9 mouse cellular contexts compared by ENCODE assay signal in genomic region chr8:107386171-107386570, GRCm38 (mm10). TPM values are rescaled to one million over a fixed set of nuclear protein-coding genes. Genes with fewer than 3 reads are reported as not detected.
DNase-seq lines count a peak whose midpoint lies in the region; ATAC-seq and TF ChIP-seq lines count a peak whose summit lies in the region.
"Had no signal": no experiment of that assay in that cellular context is flagged by ENCODE, and none has a peak within 500 bp of the region (broad histone marks: within the 10 kb centered on the region; RNA-seq: fewer than 3 reads in every experiment).

No protein-coding gene starts in this region.

- no peak overlapping the region for H3K4me2 ChIP-seq in liver, embryonic 13.5 days
- H3K4me2 ChIP-seq in hindbrain, embryonic 11.5 days (replicated peaks; ENCODE audit: low read depth, low read length) = no peak overlapping the region

- no peak for TF ChIP-seq CTCF in heart, adult 2 months (IDR thresholded peaks at IDR 0.05)

- H3K27ac ChIP-seq in heart, adult 2 months = peak overlapping the region; percentile 91
- no peak overlapping the region for H3K27ac ChIP-seq in liver, embryonic 13.5 days
- no peak overlapping the region for H3K27ac ChIP-seq in hindbrain, embryonic 11.5 days (ENCODE audit: low read depth, low read length)

- H3K36me3 ChIP-seq in heart, adult 2 months (ENCODE audit: control insufficient read depth, insufficient read depth, low read length) = peaks cover 2% of the 10 kb centered on the region; the same call in 1 of the 2 replicates
- H3K36me3 ChIP-seq in liver, embryonic 13.5 days = no peaks in the 10 kb centered on the region
- no peaks in the 10 kb centered on the region for H3K36me3 ChIP-seq in hindbrain, embryonic 11.5 days (ENCODE audit: control insufficient read depth, insufficient read depth, low read length)

- H3K4me1 ChIP-seq in heart, adult 2 months (ENCODE audit: control insufficient read depth, insufficient read depth, low read length) = peaks cover 7% of the 10 kb centered on the region
- H3K4me1 ChIP-seq in liver, embryonic 13.5 days (replicated peaks) = peaks cover 11% of the 10 kb centered on the region
- no peaks in the 10 kb centered on the region for H3K4me1 ChIP-seq in hindbrain, embryonic 11.5 days (replicated peaks; ENCODE audit: control insufficient read depth, insufficient read depth, low read length)

- H3K4me3 ChIP-seq in heart, adult 2 months = no peak overlapping the region
- no peak overlapping the region for H3K4me3 ChIP-seq in liver, embryonic 13.5 days (replicated peaks)
- H3K4me3 ChIP-seq in hindbrain, embryonic 11.5 days (ENCODE audit: low read depth, low read length) = no peak overlapping the region
- H3K4me3 ChIP-seq: megakaryocyte, embryonic 14.5 days had no signal

- WGBS in heart, adult 2 months = 6% methylated on average over 5 of the region's 5 CpGs
- 11% methylated on average over 5 of the region's 5 CpGs for WGBS in liver, embryonic 13.5 days (ENCODE audit: insufficient replicate concordance)
- WGBS in hindbrain, embryonic 11.5 days = 72% methylated on average over 5 of the region's 5 CpGs

- peak; percentile 41 for DNase-seq in kidney, postnatal 14 days
- DNase-seq in kidney, adult 18-20 months = no peak
- peak; percentile 71 for DNase-seq in MN1 (ENCODE audit: low spot score)
- DNase-seq in heart, adult 2 months = peak; percentile 51 to 78
- no peak for DNase-seq in liver, embryonic 13.5 days
- DNase-seq in hindbrain, embryonic 11.5 days (ENCODE audit: low spot score) = no peak
- DNase-seq in right cerebral cortex, postnatal 10 days (ENCODE audit: low spot score in 2 of 2) = no peak
- no peak for DNase-seq in adrenal gland, postnatal 4 days (ENCODE audit: low spot score in 2 of 2)

- TF ChIP-seq EP300 in heart, adult 2 months (IDR thresholded peaks at IDR 0.05; ENCODE audit: insufficient read depth, low read depth, low read length) = peak; percentile 96

- intact Hi-C loops in heart, adult 2 months (cut with DNase I) = loop anchor here (1.0 kb wide), 1 partner anchor 39 kb away; the partner anchor contains the start of gene Nob1

- H3K9ac ChIP-seq in heart, adult 2 months (ENCODE audit: low read depth, low read length) = no peak overlapping the region; the same call in 1 of the 2 replicates
- H3K9ac ChIP-seq in liver, embryonic 13.5 days = no peak overlapping the region
- H3K9ac ChIP-seq in hindbrain, embryonic 11.5 days (ENCODE audit: low read depth, low read length) = no peak overlapping the region

- ATAC-seq in liver, embryonic 13.5 days (ENCODE audit: low read depth) = peak; percentile 30; the same call in 1 of the 2 replicates
- ATAC-seq in hindbrain, embryonic 11.5 days (ENCODE audit: low FRiP score) = no peak

- no peaks in the 10 kb centered on the region for H3K79me2 ChIP-seq in heart, adult 2 months (replicated peaks; ENCODE audit: control insufficient read depth, insufficient read depth, low read length)

- H3K9me3 ChIP-seq in liver, embryonic 13.5 days (replicated peaks) = no peaks in the 10 kb centered on the region
- no peaks in the 10 kb centered on the region for H3K9me3 ChIP-seq in hindbrain, embryonic 11.5 days (ENCODE audit: control insufficient read depth, low read length)

- TF ChIP-seq POLR2A in heart, adult 2 months (IDR thresholded peaks at IDR 0.05; ENCODE audit: insufficient read depth, low read depth, low read length) = peak; percentile 39; the same call in 1 of the 2 replicates

- H3K27me3 ChIP-seq in heart, adult 2 months (ENCODE audit: control insufficient read depth, insufficient read depth, low read length) = no peaks in the 10 kb centered on the region
- H3K27me3 ChIP-seq in liver, embryonic 13.5 days = no peaks in the 10 kb centered on the region; the same call in 1 of the 2 replicates
- H3K27me3 ChIP-seq in hindbrain, embryonic 11.5 days (ENCODE audit: control insufficient read depth, insufficient read depth, low read length) = no peaks in the 10 kb centered on the region

RNA-seq across cellular contexts. Expression of gene Nqo1, which starts 16.8 kb away (rescaled TPM):
- total RNA-seq in heart, adult 2 months (2021) = 10 to 100 TPM; 43.5 to 58.2 TPM
- 36.7 and 63.2 TPM in 2 replicates for polyA plus RNA-seq in heart, adult 2 months (2012; rRNA removed)
- polyA plus RNA-seq in liver, embryonic 13.5 days (2015; fragmentation: Nextera tagmentation; extraction: Ambion mirVana) = 17.8 and 19.7 TPM in 2 replicates
- polyA plus RNA-seq in hindbrain, embryonic 11.5 days (2014; fragmentation: Nextera tagmentation; extraction: Ambion mirVana) = 5.5 and 7.7 TPM in 2 replicates
- 10 to 100 TPM in 1 of 2 experiments, 1 to 10 TPM in 1; 9.7 to 10.5 TPM for total RNA-seq in adrenal gland, postnatal 4 days (2021)

RNA-seq across cellular contexts. Expression of gene Nob1, which starts 38.7 kb away (rescaled TPM):
- 10 to 100 TPM; 21.5 to 22.0 TPM for total RNA-seq in heart, adult 2 months (2021)
- 21.7 and 30.6 TPM in 2 replicates for polyA plus RNA-seq in heart, adult 2 months (2012; rRNA removed)
- polyA plus RNA-seq in liver, embryonic 13.5 days (2015; fragmentation: Nextera tagmentation; extraction: Ambion mirVana) = 47.8 and 52.0 TPM in 2 replicates
- 78.9 and 80.3 TPM in 2 replicates for polyA plus RNA-seq in hindbrain, embryonic 11.5 days (2014; fragmentation: Nextera tagmentation; extraction: Ambion mirVana)
- total RNA-seq in adrenal gland, postnatal 4 days (2021) = 10 to 100 TPM; 37.5 to 42.4 TPM

RNA-seq across cellular contexts. Expression of gene Wwp2, which starts 50.0 kb away (rescaled TPM):
- total RNA-seq in heart, adult 2 months (2021) = 10 to 100 TPM; 20.5 to 31.5 TPM
- polyA plus RNA-seq in heart, adult 2 months (2012; rRNA removed) = 18.7 and 21.8 TPM in 2 replicates
- polyA plus RNA-seq in liver, embryonic 13.5 days (2015; fragmentation: Nextera tagmentation; extraction: Ambion mirVana) = 27.7 and 35.0 TPM in 2 replicates
- polyA plus RNA-seq in hindbrain, embryonic 11.5 days (2014; fragmentation: Nextera tagmentation; extraction: Ambion mirVana) = 61.2 and 69.5 TPM in 2 replicates
- total RNA-seq in adrenal gland, postnatal 4 days (2021) = 10 to 100 TPM; 53.9 to 57.8 TPM

Comparison
In these comparisons a context has a peak if more than half of its experiments do, and no peak if none do; other contexts are left out.
1. DNase-seq: peak in kidney, postnatal 14 days (single experiment), MN1 (single experiment) and heart, adult 2 months (2 of 2); none in kidney, adult 18-20 months (single experiment), liver, embryonic 13.5 days (single experiment), hindbrain, embryonic 11.5 days (single experiment), right cerebral cortex, postnatal 10 days (0 of 2) and adrenal gland, postnatal 4 days (0 of 2).